Mouse (Mus musculus): ENCODE measurements around the gene Grk1. TPM values are rescaled to one million over a fixed set of nuclear protein-coding genes. Genes with fewer than 3 reads are reported as not detected.

Grk1 gene
- polyA plus RNA-seq, 1 experiment from 2014 or later, result not detected

DNA sequence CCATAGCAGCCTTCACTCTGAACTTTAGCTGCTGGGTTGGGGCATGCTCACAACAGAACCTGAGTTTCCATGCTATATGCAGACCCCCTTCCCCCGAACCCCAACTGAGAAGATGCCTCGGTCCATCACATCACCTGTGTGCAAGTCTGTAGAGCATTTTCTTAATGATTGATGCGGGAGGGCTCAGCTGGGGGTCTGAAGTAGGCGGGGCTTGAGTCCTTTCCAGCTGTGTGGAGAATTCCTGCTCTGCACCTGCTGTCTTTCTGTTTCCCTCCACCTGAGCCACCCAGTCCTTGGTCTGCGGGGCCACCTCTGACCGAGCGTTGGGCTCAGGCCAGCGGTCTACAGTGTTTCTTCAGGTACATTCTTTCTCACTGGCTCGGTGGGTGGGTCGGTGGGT, 30.0 kb downstream of the Grk1 start, which contains the start of gene Tmem255b:
Tmem255b (plus strand) TSS at position 301 of the 400 bp plus-strand sequence.
- H3K9me3 ChIP-seq (ENCODE audit: control insufficient read depth, low read length), result no peaks in the 10 kb centered on the region
- WGBS, result 20% methylated on average over 10 of the region's 10 CpGs
- peak within 1 kb of the TSS; percentile 11; the same call in 1 of the 2 replicates for H3K4me3 ChIP-seq (ENCODE audit: low read length)
- H3K27ac ChIP-seq (ENCODE audit: low read depth, low read length), result no peak within 1 kb of the TSS
- H3K27me3 ChIP-seq (replicated peaks; ENCODE audit: control insufficient read depth, insufficient read depth, low read length), result peaks cover 13% of the 10 kb centered on the region; the same call in 1 of the 2 replicates
- peak within 1 kb of the TSS; percentile 39 for H3K4me2 ChIP-seq (ENCODE audit: low read length)
- H3K36me3 ChIP-seq (ENCODE audit: control insufficient read depth, insufficient read depth, low read length), result no peaks in the 10 kb centered on the region
- H3K9ac ChIP-seq (ENCODE audit: low read depth, low read length), result no peak within 1 kb of the TSS; the same call in 1 of the 2 replicates
- no peak for ATAC-seq
- H3K4me1 ChIP-seq (ENCODE audit: control insufficient read depth, insufficient read depth, low read depth, low read length), result peaks cover 8% of the 10 kb centered on the region

DNA sequence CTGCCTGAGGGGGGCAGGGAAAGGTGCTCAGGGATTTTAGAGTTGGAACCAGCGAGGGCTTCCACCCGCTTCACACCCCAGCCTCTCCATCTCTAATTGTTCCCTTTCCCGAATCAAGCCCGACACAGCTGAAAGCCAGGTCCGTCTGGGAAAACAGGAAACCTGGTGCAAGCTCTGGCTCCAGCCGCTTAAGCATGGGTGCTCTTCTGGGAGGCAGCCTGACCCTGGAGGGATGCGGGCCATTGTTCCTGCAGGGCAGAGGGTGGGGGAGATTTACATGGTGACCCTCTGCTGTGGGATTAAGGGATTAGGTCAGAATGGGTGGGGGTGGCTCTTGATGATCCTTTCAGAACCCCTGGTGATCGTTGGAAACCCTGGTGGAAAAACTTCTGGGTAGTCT, 31.2 kb downstream of the Grk1 start:
- H3K4me1 ChIP-seq (ENCODE audit: control insufficient read depth, insufficient read depth, low read depth, low read length), result peaks cover 4% of the 10 kb centered on the region
- no peak overlapping the region for H3K4me3 ChIP-seq (ENCODE audit: low read length)
- no peaks in the 10 kb centered on the region for H3K9me3 ChIP-seq (ENCODE audit: control insufficient read depth, low read length)
- H3K36me3 ChIP-seq (ENCODE audit: control insufficient read depth, insufficient read depth, low read length), result no peaks in the 10 kb centered on the region
- no peak for ATAC-seq
- no peak overlapping the region for H3K4me2 ChIP-seq (ENCODE audit: low read length)
- no peak overlapping the region for H3K27ac ChIP-seq (ENCODE audit: low read depth, low read length)
- no peak overlapping the region; the same call in 1 of the 2 replicates for H3K9ac ChIP-seq (ENCODE audit: low read depth, low read length)
- 16% methylated on average over 8 of the region's 8 CpGs for WGBS
- peaks cover 13% of the 10 kb centered on the region; the same call in 1 of the 2 replicates for H3K27me3 ChIP-seq (replicated peaks; ENCODE audit: control insufficient read depth, insufficient read depth, low read length)

DNA sequence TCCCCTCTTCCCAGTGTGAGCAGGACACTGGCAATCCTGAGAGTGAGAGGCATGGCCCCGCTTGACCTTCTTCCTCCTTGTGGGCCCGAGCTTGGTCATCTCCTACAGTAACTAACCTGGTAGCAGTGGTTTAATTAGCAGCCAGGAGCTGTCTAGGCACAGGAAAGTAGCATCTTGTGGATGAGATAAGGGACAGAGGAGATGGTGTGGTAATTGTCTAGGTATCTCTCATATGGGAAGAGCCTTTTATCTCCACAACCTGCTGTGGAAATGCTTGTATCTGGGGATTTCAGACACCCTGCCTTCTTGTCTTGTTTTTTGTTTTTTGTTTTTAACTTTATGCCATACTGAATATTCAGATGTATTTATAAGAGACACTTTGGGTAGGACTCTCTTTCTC, 32.6 kb downstream of the Grk1 start:
- WGBS, result 68% methylated on average over 2 of the region's 2 CpGs
- H3K4me1 ChIP-seq (ENCODE audit: control insufficient read depth, insufficient read depth, low read depth, low read length), result peaks cover 4% of the 10 kb centered on the region
- ATAC-seq, result no peak
- H3K27ac ChIP-seq (ENCODE audit: low read depth, low read length), result no peak overlapping the region
- no peak overlapping the region for H3K9ac ChIP-seq (ENCODE audit: low read depth, low read length)
- peaks cover 13% of the 10 kb centered on the region; the same call in 1 of the 2 replicates for H3K27me3 ChIP-seq (replicated peaks; ENCODE audit: control insufficient read depth, insufficient read depth, low read length)
- H3K36me3 ChIP-seq (ENCODE audit: control insufficient read depth, insufficient read depth, low read length), result no peaks in the 10 kb centered on the region
- H3K4me3 ChIP-seq (ENCODE audit: low read length), result no peak overlapping the region
- no peaks in the 10 kb centered on the region for H3K9me3 ChIP-seq (ENCODE audit: control insufficient read depth, low read length)
- H3K4me2 ChIP-seq (ENCODE audit: low read length), result no peak overlapping the region

DNA sequence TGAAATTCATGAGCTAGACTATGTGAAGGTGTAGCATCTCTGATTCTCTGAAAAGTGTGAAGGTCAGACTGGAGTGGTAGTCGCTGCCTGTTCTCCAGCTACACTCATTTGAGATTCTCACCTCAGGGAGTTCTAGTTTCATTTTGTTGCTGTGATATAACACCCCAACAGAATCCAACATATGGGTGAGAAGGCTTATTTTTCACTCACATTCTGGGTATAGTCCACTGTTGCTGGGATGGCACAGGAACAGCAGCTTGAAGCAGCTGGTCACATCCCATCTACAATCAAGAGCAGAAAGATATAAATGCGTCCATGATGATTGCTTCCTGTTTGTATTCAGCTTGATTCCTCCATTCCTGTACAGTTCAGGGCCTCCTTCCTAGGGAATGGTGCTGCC, 37.3 kb downstream of the Grk1 start:
- WGBS, result 94% methylated on average over 2 of the region's 2 CpGs

DNA sequence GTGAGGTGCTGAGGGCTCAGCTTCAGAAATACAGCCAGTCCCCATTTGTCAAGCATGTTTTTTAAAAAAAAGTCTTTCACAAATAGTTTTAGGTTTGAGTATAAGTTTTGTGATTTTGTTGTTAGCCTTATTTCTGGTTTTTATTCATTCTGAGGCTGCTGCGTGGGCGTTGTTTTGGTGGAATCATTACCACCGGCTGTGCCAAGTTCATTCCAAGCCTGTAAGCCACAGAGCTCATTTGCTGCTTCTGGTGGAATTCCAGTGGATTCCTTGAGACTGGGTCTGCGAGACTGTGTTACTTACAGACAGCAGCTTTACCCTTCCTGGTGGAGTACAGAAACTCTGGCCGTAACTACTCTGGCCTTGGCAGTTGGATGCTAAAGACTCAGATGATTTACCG, 41.6 kb downstream of the Grk1 start:
- Histone ChIP-seq H3K4me3 (ENCODE audit: low read length) (no peak overlapping the region), H3K27me3 (replicated peaks; ENCODE audit: control insufficient read depth, insufficient read depth, low read length) (no peaks in the 10 kb centered on the region), H3K9ac (ENCODE audit: low read depth, low read length) (no peak overlapping the region), H3K27ac (ENCODE audit: low read depth, low read length) (no peak overlapping the region), H3K36me3 (ENCODE audit: control insufficient read depth, insufficient read depth, low read length) (no peaks in the 10 kb centered on the region), H3K9me3 (ENCODE audit: control insufficient read depth, low read length) (no peaks in the 10 kb centered on the region), H3K4me2 (ENCODE audit: low read length) (no peak overlapping the region), H3K4me1 (ENCODE audit: control insufficient read depth, insufficient read depth, low read depth, low read length) (no peaks in the 10 kb centered on the region)
- 93% methylated on average over 6 of the region's 6 CpGs for WGBS
- ATAC-seq, result no peak

More for the DNA sequence above, 37.3 kb downstream of the Grk1 start:
- Histone ChIP-seq H3K27me3 (replicated peaks; ENCODE audit: control insufficient read depth, insufficient read depth, low read length) (no peaks in the 10 kb centered on the region), H3K9ac (ENCODE audit: low read depth, low read length) (no peak overlapping the region), H3K27ac (ENCODE audit: low read depth, low read length) (no peak overlapping the region), H3K4me2 (ENCODE audit: low read length) (no peak overlapping the region), H3K9me3 (ENCODE audit: control insufficient read depth, low read length) (no peaks in the 10 kb centered on the region), H3K4me1 (ENCODE audit: control insufficient read depth, insufficient read depth, low read depth, low read length) (no peaks in the 10 kb centered on the region), H3K4me3 (ENCODE audit: low read length) (no peak overlapping the region), H3K36me3 (ENCODE audit: control insufficient read depth, insufficient read depth, low read length) (no peaks in the 10 kb centered on the region)
- ATAC-seq, result no peak

DNA sequence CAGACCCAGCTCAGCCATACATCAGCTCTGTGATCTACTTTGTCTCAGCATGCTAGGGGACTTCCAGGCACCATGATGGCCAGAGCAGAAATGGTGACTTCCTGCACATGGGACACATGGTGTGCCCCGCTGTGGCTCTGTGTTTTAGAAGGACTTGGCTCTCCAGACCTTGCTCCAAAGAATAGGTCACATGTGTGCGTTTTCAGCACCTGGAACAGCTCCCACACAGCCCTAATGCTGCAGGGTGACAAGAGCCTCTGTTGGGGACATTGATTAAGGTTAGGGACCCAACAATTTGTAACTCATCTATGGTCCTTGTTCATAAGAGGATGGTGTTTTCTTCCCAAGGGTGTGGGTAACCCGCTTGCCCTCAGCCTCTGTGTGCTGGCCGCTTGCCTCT, 43.3 kb downstream of the Grk1 start:
- Histone ChIP-seq H3K4me2 (ENCODE audit: low read length) (no peak overlapping the region), H3K4me3 (ENCODE audit: low read length) (no peak overlapping the region), H3K9ac (ENCODE audit: low read depth, low read length) (no peak overlapping the region), H3K27ac (ENCODE audit: low read depth, low read length) (no peak overlapping the region), H3K9me3 (ENCODE audit: control insufficient read depth, low read length) (no peaks in the 10 kb centered on the region), H3K27me3 (replicated peaks; ENCODE audit: control insufficient read depth, insufficient read depth, low read length) (no peaks in the 10 kb centered on the region), H3K36me3 (ENCODE audit: control insufficient read depth, insufficient read depth, low read length) (no peaks in the 10 kb centered on the region), H3K4me1 (ENCODE audit: control insufficient read depth, insufficient read depth, low read depth, low read length) (no peaks in the 10 kb centered on the region)
- 55% methylated on average over 4 of the region's 4 CpGs for WGBS
- ATAC-seq, result no peak

DNA sequence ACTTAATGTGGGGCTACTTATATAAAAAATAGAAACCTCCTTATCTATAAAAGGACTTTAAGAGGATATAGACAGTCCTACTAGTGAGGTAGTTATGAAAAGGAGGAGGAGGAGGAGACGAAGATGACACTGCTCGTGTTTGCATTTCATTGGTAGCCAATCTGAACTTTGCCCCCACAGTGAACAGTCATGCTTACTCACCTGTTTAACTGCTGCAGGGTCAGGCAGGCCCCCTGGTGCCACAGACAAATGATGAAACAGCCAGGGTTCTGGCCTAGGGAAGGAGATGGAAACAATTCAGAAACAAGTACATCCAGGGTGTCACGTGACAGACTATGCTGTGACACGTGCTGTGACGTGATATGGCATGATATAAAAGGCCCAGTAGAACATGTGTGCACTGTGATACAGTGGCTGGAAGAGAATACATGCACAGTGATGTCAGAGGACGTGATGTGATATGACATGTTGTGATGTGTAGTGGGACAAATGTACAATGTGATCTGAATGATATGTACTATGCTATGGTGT, 46.9 kb downstream of the Grk1 start:
- Histone ChIP-seq H3K9ac (ENCODE audit: low read depth, low read length) (no peak overlapping the region), H3K27ac (ENCODE audit: low read depth, low read length) (no peak overlapping the region), H3K9me3 (ENCODE audit: control insufficient read depth, low read length) (no peaks in the 10 kb centered on the region), H3K36me3 (ENCODE audit: control insufficient read depth, insufficient read depth, low read length) (no peaks in the 10 kb centered on the region), H3K27me3 (replicated peaks; ENCODE audit: control insufficient read depth, insufficient read depth, low read length) (no peaks in the 10 kb centered on the region), H3K4me3 (ENCODE audit: low read length) (no peak overlapping the region), H3K4me1 (ENCODE audit: control insufficient read depth, insufficient read depth, low read depth, low read length) (peaks cover 4% of the 10 kb centered on the region), H3K4me2 (ENCODE audit: low read length) (no peak overlapping the region)
- no peak for ATAC-seq
- whole genome bisulfite sequencing, result 76% methylated on average over 6 of the region's 6 CpGs

DNA sequence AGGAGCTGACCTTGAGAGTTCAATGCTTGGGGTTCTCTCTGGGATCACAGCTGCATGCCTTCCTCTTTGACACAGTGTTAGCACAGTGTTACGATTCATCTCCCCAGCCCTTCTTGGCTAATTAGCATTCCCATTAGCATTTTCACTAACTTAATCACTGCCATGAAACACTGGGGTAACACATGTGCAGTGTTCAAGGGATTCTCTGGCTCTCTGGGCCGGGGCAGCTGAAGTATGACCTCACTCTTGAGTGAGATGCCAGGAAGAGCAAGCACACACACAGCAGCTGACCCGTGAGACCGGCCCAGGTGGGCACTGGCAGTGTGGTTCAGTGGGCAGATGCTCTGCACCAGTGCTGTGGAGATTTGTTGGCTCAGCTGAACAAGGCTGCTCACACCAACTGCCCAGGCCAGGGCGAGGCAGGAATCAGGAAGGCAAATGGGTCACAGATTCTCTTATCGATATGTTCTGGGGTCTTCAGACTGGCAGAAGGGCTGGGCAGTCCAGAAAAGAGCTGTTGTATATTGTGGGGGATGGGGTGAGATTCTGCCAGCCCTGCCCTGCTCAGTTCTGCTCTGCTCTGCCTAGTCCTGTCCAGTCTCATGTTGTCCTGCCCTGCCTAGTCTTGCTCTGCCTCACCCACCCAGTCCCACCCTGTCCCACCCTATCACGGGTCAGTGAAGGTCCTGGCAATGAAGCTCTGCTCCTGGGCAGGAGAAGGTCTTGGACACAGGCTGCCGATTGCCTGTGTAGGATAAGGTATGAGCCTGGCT, 49.6 kb downstream of the Grk1 start:
- Histone ChIP-seq H3K27ac (ENCODE audit: low read depth, low read length) (peak overlapping the region; percentile 8; the same call in 1 of the 2 replicates), H3K9me3 (ENCODE audit: control insufficient read depth, low read length) (no peaks in the 10 kb centered on the region), H3K9ac (ENCODE audit: low read depth, low read length) (no peak overlapping the region), H3K36me3 (ENCODE audit: control insufficient read depth, insufficient read depth, low read length) (no peaks in the 10 kb centered on the region), H3K4me1 (ENCODE audit: control insufficient read depth, insufficient read depth, low read depth, low read length) (peaks cover 4% of the 10 kb centered on the region), H3K4me2 (ENCODE audit: low read length) (no peak overlapping the region), H3K4me3 (ENCODE audit: low read length) (no peak overlapping the region), H3K27me3 (replicated peaks; ENCODE audit: control insufficient read depth, insufficient read depth, low read length) (no peaks in the 10 kb centered on the region)
- ATAC-seq, result peak; percentile 92
- WGBS, result 50% methylated on average over 8 of the region's 8 CpGs

DNA sequence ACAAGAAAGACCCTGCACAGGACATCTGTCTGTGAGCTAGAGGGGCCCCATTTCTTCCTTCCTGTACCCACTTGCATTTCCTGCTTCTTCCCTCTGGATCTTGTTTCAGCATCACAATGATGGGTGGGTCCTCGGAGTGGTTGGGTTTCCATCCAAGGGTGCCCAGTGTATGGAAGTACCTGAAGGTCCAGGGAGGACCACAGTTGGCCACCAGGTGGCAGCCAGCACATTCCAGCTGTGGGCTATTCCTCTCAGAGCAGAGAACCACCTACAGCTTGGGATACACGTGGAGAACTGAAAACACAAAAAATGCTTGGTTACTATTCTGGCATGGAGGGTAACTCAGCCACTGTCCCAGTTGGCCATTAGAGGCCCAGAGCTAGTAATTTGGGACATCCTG, 50.4 kb downstream of the Grk1 start:
- no peak overlapping the region for H3K27ac ChIP-seq (ENCODE audit: low read depth, low read length)
- ATAC-seq, result peak; percentile 69
- H3K36me3 ChIP-seq (ENCODE audit: control insufficient read depth, insufficient read depth, low read length), result no peaks in the 10 kb centered on the region
- no peak overlapping the region for H3K9ac ChIP-seq (ENCODE audit: low read depth, low read length)
- H3K4me2 ChIP-seq (ENCODE audit: low read length), result no peak overlapping the region
- peaks cover 4% of the 10 kb centered on the region for H3K4me1 ChIP-seq (ENCODE audit: control insufficient read depth, insufficient read depth, low read depth, low read length)
- no peak overlapping the region for H3K4me3 ChIP-seq (ENCODE audit: low read length)
- no peaks in the 10 kb centered on the region for H3K27me3 ChIP-seq (replicated peaks; ENCODE audit: control insufficient read depth, insufficient read depth, low read length)
- 38% methylated on average over 2 of the region's 2 CpGs for WGBS
- no peaks in the 10 kb centered on the region for H3K9me3 ChIP-seq (ENCODE audit: control insufficient read depth, low read length)
